Mouse (Mus musculus): ENCODE results near the gene Dab1.

DNA sequence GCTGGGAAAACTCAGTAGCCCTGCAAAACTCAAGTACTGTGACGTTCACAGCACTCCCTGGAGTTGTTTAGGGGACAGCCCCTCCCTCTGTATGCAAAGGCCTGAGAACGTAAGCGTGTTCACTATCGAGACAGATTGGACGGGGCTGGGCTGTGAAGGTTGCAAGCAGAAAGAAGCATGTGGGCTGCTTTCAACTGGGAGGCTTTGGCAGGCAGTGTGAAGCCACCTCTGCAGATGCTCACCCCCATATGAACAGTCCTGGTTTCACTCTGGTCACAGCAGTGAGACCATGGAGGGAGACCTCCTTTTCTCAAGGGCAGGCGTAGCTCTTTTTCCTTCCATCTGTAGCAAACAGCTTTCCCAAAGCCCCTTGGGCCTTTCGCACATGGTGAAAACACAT, 1059.1 kb downstream of the Dab1 start:
- TF ChIP-seq CTCF (IDR thresholded peaks at IDR 0.05; ENCODE audit: borderline replicate concordance, insufficient read depth, low read length) (no peak), POLR2A (IDR thresholded peaks at IDR 0.05; ENCODE audit: low read depth, low read length) (no peak)

Measured in embryonic fibroblast, embryonic 13.5 days (primary cell).